Mouse (Mus musculus) MEL (cell line): ENCODE results near the gene Xpot. TPM values are rescaled to one million over a fixed set of nuclear protein-coding genes. Genes with fewer than 3 reads are reported as not detected.

Experiments
- DNase-seq: peaks from one replicate; pipeline ENCODE4 v3.0.0; 2011; ENCODE audit warnings: low read depth, low spot score
- H3K27ac ChIP-seq: 2 replicates; pipeline ENCODE4 v1.5.1; 2012; ENCODE audit warnings: low read depth, mild to moderate bottlenecking, control low read depth, low read length, moderate library complexity; ENCODE audit not compliant: control insufficient read depth
- H3K27me3 ChIP-seq, 2 experiments: fragments of 150-350 bp in 1 of 2; sonication (generic) in 1 of 2; 2 replicates each; pipeline ENCODE4 v1.6.1; 2012; ENCODE audit warnings: low read length in 2 of 2, mild to moderate bottlenecking in 2 of 2, improper control_type of control experiment in 1 of 2, moderate library complexity in 1 of 2; ENCODE audit not compliant: insufficient read depth in 2 of 2, control insufficient read depth in 1 of 2
- H3K36me3 ChIP-seq, 2 experiments: 2 replicates each; pipeline ENCODE4 v1.6.1; 2012 to 2014; ENCODE audit warnings: low read length in 2 of 2, improper control_type of control experiment in 1 of 2, inconsistent platforms in 1 of 2, mild to moderate bottlenecking in 1 of 2; ENCODE audit not compliant: insufficient read depth in 2 of 2, control insufficient read depth in 1 of 2
- H3K4me1 ChIP-seq, 2 experiments: fragments of 150-350 bp in 1 of 2; sonication (generic) in 1 of 2; 2 replicates each; pipeline ENCODE4 v1.6.1; 2012; ENCODE audit warnings: low read length in 2 of 2, improper control_type of control experiment in 1 of 2, mild to moderate bottlenecking in 1 of 2; ENCODE audit not compliant: insufficient read depth in 2 of 2, control insufficient read depth in 1 of 2
- H3K4me3 ChIP-seq, 2 experiments: fragments of 150-350 bp in 1 of 2; sonication (generic) in 1 of 2; 2 replicates each; pipeline ENCODE4 v1.5.1; 2012; ENCODE audit warnings: low read depth in 2 of 2, low read length in 2 of 2, mild to moderate bottlenecking in 2 of 2, moderate library complexity in 2 of 2, control low read depth in 1 of 2, improper control_type of control experiment in 1 of 2; ENCODE audit not compliant: control insufficient read depth in 1 of 2, insufficient read depth in 1 of 2
- H3K79me2 ChIP-seq: 2 replicates; pipeline ENCODE4 v1.6.1; 2012; ENCODE audit warnings: mild to moderate bottlenecking, low read length, moderate library complexity; ENCODE audit not compliant: control insufficient read depth, poor library complexity, insufficient read depth
- H3K9ac ChIP-seq: 2 replicates; pipeline ENCODE4 v1.6.1; 2012; ENCODE audit warnings: low read depth, mild to moderate bottlenecking, control low read depth, low read length, moderate library complexity; ENCODE audit not compliant: control insufficient read depth, poor library complexity, severe bottlenecking
- H3K9me3 ChIP-seq: fragments of 150-350 bp; sonication (generic); replicated peaks from 2 replicates; pipeline ENCODE4 v1.6.1; 2012; ENCODE audit warnings: mild to moderate bottlenecking, low read length, improper control_type of control experiment, moderate library complexity; ENCODE audit not compliant: insufficient read depth
- CTCF ChIP-seq, 3 experiments: IDR thresholded peaks in 2 of 3; conservative IDR thresholded peaks in 1 of 3; 2 replicates each; pipeline ENCODE4 v1.5.1; 2011 to 2012; ENCODE audit warnings: low read length in 3 of 3, low read depth in 2 of 3, mild to moderate bottlenecking in 2 of 3, improper control_type of control experiment in 1 of 3, inconsistent platforms in 1 of 3, mixed read lengths in 1 of 3, moderate library complexity in 1 of 3; ENCODE audit not compliant: control insufficient read depth in 1 of 3, insufficient read depth in 1 of 3, poor library complexity in 1 of 3, severe bottlenecking in 1 of 3
- E2F4 ChIP-seq: IDR thresholded peaks from 2 replicates; pipeline ENCODE4 v1.6.1; 2011; ENCODE audit warnings: low read depth, low read length, improper control_type of control experiment, borderline replicate concordance
- ELF1 ChIP-seq: IDR thresholded peaks from 2 replicates; pipeline ENCODE4 v1.6.1; 2014; ENCODE audit warnings: low read depth, mild to moderate bottlenecking, inconsistent platforms, low read length, improper control_type of control experiment, moderate library complexity
- EP300 ChIP-seq, 2 experiments: IDR thresholded peaks; 2 replicates each; pipeline ENCODE4 v1.6.1; 2011; ENCODE audit warnings: improper control_type of control experiment in 2 of 2, low read length in 2 of 2, low read depth in 1 of 2, mild to moderate bottlenecking in 1 of 2
- ETS1 ChIP-seq: IDR thresholded peaks from 2 replicates; pipeline ENCODE4 v1.6.1; 2012; ENCODE audit warnings: low read depth, mild to moderate bottlenecking, inconsistent platforms, low read length, improper control_type of control experiment, moderate library complexity
- GATA1 ChIP-seq: IDR thresholded peaks from 2 replicates; pipeline ENCODE4 v1.6.1; 2011; ENCODE audit warnings: low read depth, low read length, improper control_type of control experiment
- HCFC1 ChIP-seq: IDR thresholded peaks from 2 replicates; pipeline ENCODE4 v1.6.1; 2012; ENCODE audit warnings: low read depth, mild to moderate bottlenecking, inconsistent platforms, low read length, improper control_type of control experiment, moderate library complexity
- KAT2A ChIP-seq: conservative IDR thresholded peaks from 2 replicates; pipeline ENCODE4 v1.6.1; 2012; ENCODE audit warnings: low read depth, low read length, improper control_type of control experiment, inconsistent platforms
- MXI1 ChIP-seq: IDR thresholded peaks from 2 replicates; pipeline ENCODE4 v1.6.1; 2011; ENCODE audit warnings: mild to moderate bottlenecking, low read depth, low read length, improper control_type of control experiment
- MYC ChIP-seq: IDR thresholded peaks from 2 replicates; pipeline ENCODE4 v1.6.1; 2011; ENCODE audit warnings: low read depth, mild to moderate bottlenecking, low read length, improper control_type of control experiment, moderate library complexity
- NRF1 ChIP-seq: IDR thresholded peaks from 2 replicates; pipeline ENCODE4 v1.6.1; 2014; ENCODE audit warnings: low read depth, mild to moderate bottlenecking, inconsistent platforms, low read length, improper control_type of control experiment, moderate library complexity; ENCODE audit not compliant: poor library complexity, insufficient read depth, severe bottlenecking
- POLR2AphosphoS5 ChIP-seq: IDR thresholded peaks from 2 replicates; pipeline ENCODE4 v1.6.1; 2012; ENCODE audit warnings: low read depth, borderline replicate concordance, mild to moderate bottlenecking, inconsistent platforms, low read length, moderate library complexity, mixed read lengths
- RAD21 ChIP-seq: IDR thresholded peaks from 2 replicates; pipeline ENCODE4 v1.6.1; 2011; ENCODE audit warnings: mild to moderate bottlenecking, low read depth, low read length, improper control_type of control experiment
- SIN3A ChIP-seq: IDR thresholded peaks from 2 replicates; pipeline ENCODE4 v1.6.1; 2012; ENCODE audit warnings: low read length, improper control_type of control experiment, inconsistent platforms
- SMC3 ChIP-seq: IDR thresholded peaks from 2 replicates; pipeline ENCODE4 v1.6.1; 2011; ENCODE audit warnings: low read depth, low read length, improper control_type of control experiment
- TAL1 ChIP-seq: IDR thresholded peaks from 2 replicates; pipeline ENCODE4 v1.6.1; 2012; ENCODE audit warnings: mild to moderate bottlenecking, inconsistent platforms, low read length, moderate library complexity, mixed read lengths
- TBP ChIP-seq: IDR thresholded peaks from 2 replicates; pipeline ENCODE4 v1.8.0; 2011; ENCODE audit warnings: low read depth, low read length, improper control_type of control experiment
- TCF12 ChIP-seq: IDR thresholded peaks from 2 replicates; pipeline ENCODE4 v1.6.1; 2014; ENCODE audit warnings: low read depth, mild to moderate bottlenecking, inconsistent platforms, low read length, improper control_type of control experiment, moderate library complexity
- UBTF ChIP-seq: IDR thresholded peaks from 2 replicates; pipeline ENCODE4 v1.6.1; 2012; ENCODE audit warnings: low read depth, mild to moderate bottlenecking, inconsistent platforms, low read length, improper control_type of control experiment, moderate library complexity, borderline replicate concordance; ENCODE audit not compliant: insufficient read depth
- ZC3H11A ChIP-seq: IDR thresholded peaks from 2 replicates; pipeline ENCODE4 v1.6.1; 2012; ENCODE audit warnings: low read depth, mild to moderate bottlenecking, inconsistent platforms, low read length, improper control_type of control experiment
- ZNF384 ChIP-seq: IDR thresholded peaks from 2 replicates; pipeline ENCODE4 v1.6.1; 2012; ENCODE audit warnings: low read depth, mild to moderate bottlenecking, inconsistent platforms, low read length, improper control_type of control experiment
- polyA plus RNA-seq, 2 experiments: library from polyadenylated mRNA; stranded (reverse) in 1 of 2; unstranded in 1 of 2; fragments of >175 nt in 1 of 2; fragments of >200 nt in 1 of 2; gene quantifications; 2 replicates each; pipeline versions ENCODE4 v1.2.1 to v1.2.4; 2012; ENCODE audit warnings: low replicate concordance in 2 of 2, low read depth in 1 of 2; ENCODE audit not compliant: insufficient read length in 2 of 2, insufficient read depth in 1 of 2, missing spikeins in 1 of 2
- total RNA-seq: library from RNA; depleted of rRNA; stranded (reverse); fragments of 300-350 nt; gene quantifications from 2 replicates; pipeline ENCODE4 v1.2.3, GENCODE M21; 2012

The Xpot gene
- total and polyA plus RNA-seq, 3 experiments = 122 to 304 (median 154) TPM

DNA sequence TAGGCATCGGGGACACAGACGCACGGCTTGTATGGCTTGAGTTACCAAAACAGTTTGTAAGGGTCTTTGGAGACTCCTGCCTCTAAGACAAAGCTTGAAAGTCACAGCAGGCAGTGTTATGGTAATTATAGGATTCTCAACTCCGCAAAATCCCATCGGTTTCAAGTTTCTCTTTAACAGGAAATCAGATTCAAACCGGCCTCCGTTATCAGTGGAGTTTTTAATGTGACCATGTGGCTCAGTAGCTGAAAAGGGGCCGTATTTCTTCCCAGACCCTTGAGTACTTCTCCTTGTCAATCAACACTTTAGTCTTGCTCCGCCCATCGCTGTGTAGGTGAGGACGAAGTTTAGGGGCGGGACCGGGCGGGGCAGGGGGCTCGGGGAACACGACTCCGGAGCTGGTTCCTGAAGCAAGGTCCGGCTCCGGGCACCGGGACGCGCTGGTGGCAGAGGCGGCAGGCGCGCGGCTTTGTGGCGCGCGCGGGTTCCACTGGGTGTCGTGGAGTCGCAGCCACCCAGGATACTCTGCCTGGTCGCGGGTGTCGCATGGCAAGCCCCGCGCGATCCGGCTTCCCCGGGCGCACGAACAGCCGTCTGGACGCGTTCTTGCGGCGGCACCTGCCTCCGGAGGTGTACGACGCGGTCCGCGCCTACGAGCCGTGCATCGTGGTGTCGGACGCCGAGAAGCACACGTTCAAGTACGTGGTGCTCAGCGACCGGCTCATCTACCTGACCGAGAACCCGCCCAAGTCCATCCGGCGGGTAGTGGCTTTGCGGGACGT, 15.3 kb upstream of the Xpot start, which contains the start of gene D930020B18Rik (continued):
- TF ChIP-seq HCFC1 (peak; percentile 37; the same call in 1 of the 2 replicates), NRF1 (no peak), MXI1 (peak; percentile 66), UBTF (no peak), ELF1 (peak; percentile 17; the same call in 1 of the 2 replicates)
- TF ChIP-seq, all 39 proteins: peak for 10

DNA sequence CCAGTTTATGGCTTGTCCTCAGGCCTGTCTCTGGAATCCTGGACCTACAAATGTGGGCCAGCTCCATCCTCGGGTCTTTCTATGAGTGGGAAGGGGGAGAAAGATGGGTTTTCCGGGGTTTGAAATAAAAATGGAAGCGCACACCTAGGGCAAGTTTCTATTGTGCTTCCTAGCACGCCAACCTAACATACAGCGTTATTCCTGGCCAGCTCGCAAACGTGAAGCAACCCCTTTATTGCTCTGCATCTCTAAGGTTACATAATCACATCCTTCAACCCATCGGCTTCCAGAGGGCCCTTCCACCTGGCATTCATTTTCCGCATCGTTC, 14.8 kb upstream of the Xpot start:
- Histone ChIP-seq H3K27ac (peak overlapping the region; percentile 78), H3K4me1 (peaks cover 10 to 19% of the 10 kb centered on the region in 2 experiments), H3K9me3 (no peaks in the 10 kb centered on the region), H3K79me2 (peaks cover 8% of the 10 kb centered on the region), H3K4me3 (peak overlapping the region; percentile 63 to 77), H3K36me3 (peaks cover 0 to 24% of the 10 kb centered on the region in 2 experiments; a peak in 2 of 4 replicates), H3K9ac (peak overlapping the region; percentile 62), H3K27me3 (no peaks in the 10 kb centered on the region)
- DNase-seq = no peak
- TF ChIP-seq CTCF (IDR thresholded peaks at IDR 0.05 in 2 of 3, conservative IDR thresholded peaks at IDR 0.05 in 1 of 3; ENCODE audit: control insufficient read depth in 1 of 3, insufficient read depth in 1 of 3, low read depth in 2 of 3, low read length in 3 of 3, poor library complexity in 1 of 3, severe bottlenecking in 1 of 3) (no peak), EP300 (IDR thresholded peaks at IDR 0.05; ENCODE audit: low read depth in 1 of 2, low read length in 2 of 2) (no peak), KAT2A (no peak), TCF12 (no peak)

DNA sequence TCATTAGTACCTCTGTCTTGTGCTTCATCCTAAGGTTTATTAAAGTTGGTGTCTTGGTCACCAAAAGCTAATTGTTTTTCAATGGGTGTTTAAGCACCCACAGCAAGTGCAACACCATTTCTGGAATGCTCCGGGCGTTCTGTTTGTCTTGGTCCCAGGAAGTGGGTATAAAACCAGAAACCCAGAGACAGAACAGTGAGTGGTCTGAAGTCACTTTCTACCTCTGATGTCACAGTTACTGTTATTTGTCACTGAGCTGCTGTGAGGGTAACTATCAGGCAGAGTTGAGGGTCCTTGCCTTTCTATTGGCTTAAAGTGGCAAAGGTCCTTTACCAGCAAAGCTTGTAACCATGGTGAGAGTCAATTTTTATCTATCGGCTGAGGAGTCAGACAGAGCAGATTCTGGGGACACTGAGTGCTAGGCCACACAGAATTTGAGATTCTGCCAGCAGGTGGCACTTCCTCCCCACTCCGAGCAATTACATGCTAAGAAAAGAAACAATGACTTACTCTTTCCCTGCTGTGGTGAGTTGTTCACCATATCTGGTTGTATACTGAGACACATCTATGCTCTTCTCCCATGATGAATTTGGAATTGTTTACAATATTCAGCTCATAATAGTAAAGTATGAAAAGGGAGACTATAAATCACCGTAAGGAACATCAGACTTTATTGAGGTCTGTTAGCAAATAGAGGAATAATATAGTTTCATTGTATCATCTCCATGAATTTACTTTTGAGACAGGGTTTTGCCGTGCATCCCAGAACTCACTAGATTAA, 14.2 kb upstream of the Xpot start:
- Histone ChIP-seq H3K27me3 (no peaks in the 10 kb centered on the region), H3K4me3 (peak overlapping the region; percentile 63 to 77), H3K9ac (peak overlapping the region; percentile 62), H3K36me3 (peaks cover 0 to 27% of the 10 kb centered on the region in 2 experiments; a peak in 2 of 4 replicates), H3K79me2 (peaks cover 8% of the 10 kb centered on the region), H3K27ac (peak overlapping the region; percentile 78), H3K9me3 (no peaks in the 10 kb centered on the region), H3K4me1 (peaks cover 10 to 23% of the 10 kb centered on the region in 2 experiments)
- DNase-seq = peak; percentile 90
- TF ChIP-seq GATA1 = 0 out of 2 replicates have a peak, but pooled peaks have one; percentile 19
- TF ChIP-seq ZC3H11A = peak; percentile 74
- TF ChIP-seq POLR2AphosphoS5 = no peak
- peak; percentile 74 for TF ChIP-seq SMC3
- TF ChIP-seq E2F4 = no peak
- peak; percentile 61 to 94 (median 68) for TF ChIP-seq CTCF (IDR thresholded peaks at IDR 0.05 in 2 of 3, conservative IDR thresholded peaks at IDR 0.05 in 1 of 3; ENCODE audit: control insufficient read depth in 1 of 3, insufficient read depth in 1 of 3, low read depth in 2 of 3, low read length in 3 of 3, poor library complexity in 1 of 3, severe bottlenecking in 1 of 3)
- TF ChIP-seq MYC = peak; percentile 47; the same call in 1 of the 2 replicates
- TF ChIP-seq MXI1 = peak; percentile 79
- no peak for TF ChIP-seq TAL1
- TF ChIP-seq SIN3A = peak; percentile 91
- TF ChIP-seq KAT2A = no peak
- TF ChIP-seq HCFC1 = peak; percentile 58; the same call in 1 of the 2 replicates
- TF ChIP-seq TBP = no peak
- TF ChIP-seq ETS1 = peak; percentile 33; the same call in 1 of the 2 replicates
- peak; percentile 19; the same call in 1 of the 2 replicates for TF ChIP-seq ZNF384
- peak; percentile 91 for TF ChIP-seq RAD21
- TF ChIP-seq, all 39 proteins: peak for 11
